Mouse (Mus musculus): ENCODE data around the gene Kcnab1. TPM values are rescaled to one million over a fixed set of nuclear protein-coding genes. Genes with fewer than 3 reads are reported as not detected.

The Kcnab1 gene
- polyA plus RNA-seq, 1 experiment from 2014 or later, result 0.30 TPM

DNA sequence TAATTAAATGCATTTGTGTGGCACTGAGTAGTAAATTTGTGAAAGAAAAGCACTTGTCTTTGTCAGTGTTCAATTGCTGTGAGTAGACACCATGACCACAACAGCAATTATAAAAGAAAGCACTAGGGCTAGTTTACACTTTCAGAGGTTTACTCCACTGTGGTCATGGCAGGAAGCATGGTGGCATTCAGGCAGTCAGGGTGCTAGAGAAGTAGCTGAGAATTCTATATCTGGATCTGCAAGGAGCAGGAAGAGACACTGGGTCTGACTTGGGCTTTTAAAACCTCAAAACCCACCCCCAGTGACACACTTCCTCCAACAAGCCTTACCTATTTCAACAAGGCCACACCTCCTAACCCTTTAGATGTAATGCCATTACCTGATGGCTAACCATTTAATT lies 307.4 kb downstream of the Kcnab1 start:
- Histone ChIP-seq H3K27me3 (ENCODE audit: control insufficient read depth, insufficient read depth, low read depth, low read length) (no peaks in the 10 kb centered on the region), H3K9ac (ENCODE audit: low read depth, low read length) (no peak overlapping the region), H3K4me1 (ENCODE audit: control insufficient read depth, low read depth, low read length) (no peaks in the 10 kb centered on the region), H3K36me3 (ENCODE audit: control insufficient read depth, insufficient read depth) (no peaks in the 10 kb centered on the region), H3K27ac (ENCODE audit: low read length) (no peak overlapping the region), H3K4me2 (ENCODE audit: low read depth, low read length) (no peak overlapping the region), H3K4me3 (ENCODE audit: low read depth, low read length) (no peak overlapping the region), H3K9me3 (replicated peaks; ENCODE audit: control insufficient read depth, low read length) (no peaks in the 10 kb centered on the region)
- no peak for ATAC-seq (ENCODE audit: low read depth)

DNA sequence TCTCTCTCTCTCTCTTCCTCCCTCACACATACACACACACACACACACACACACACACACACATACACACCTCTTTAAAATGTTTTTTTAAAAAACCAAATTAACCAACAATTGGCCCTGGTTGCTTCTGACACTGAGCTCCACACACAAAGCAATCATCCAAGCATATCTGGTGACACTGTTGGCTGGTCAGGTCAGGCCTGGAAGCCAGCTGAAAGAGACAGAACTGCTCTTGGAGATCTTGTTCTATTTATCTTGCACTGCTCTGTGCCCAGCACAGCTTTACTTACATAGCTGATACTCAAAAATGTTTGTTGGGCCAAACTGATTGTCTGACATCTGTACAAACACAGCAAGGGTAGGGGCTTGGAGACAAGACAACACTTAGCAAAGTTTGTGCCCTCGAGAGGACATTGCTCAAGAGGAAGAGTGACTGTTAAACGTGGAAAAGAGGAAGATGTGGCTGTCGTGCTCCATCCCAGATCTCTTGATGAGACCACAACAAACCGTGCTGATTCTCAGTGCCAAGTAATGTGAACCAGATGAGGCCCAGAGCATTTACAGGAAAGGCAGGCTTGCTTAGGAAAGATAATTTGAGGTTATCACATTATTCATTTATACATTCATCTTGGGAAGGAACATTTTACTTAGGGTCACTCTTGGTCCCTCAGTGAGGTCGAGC lies 308.9 kb downstream of the Kcnab1 start:
- Histone ChIP-seq H3K36me3 (ENCODE audit: control insufficient read depth, insufficient read depth) (no peaks in the 10 kb centered on the region), H3K4me3 (ENCODE audit: low read depth, low read length) (no peak overlapping the region), H3K9ac (ENCODE audit: low read depth, low read length) (no peak overlapping the region), H3K9me3 (replicated peaks; ENCODE audit: control insufficient read depth, low read length) (no peaks in the 10 kb centered on the region), H3K27me3 (ENCODE audit: control insufficient read depth, insufficient read depth, low read depth, low read length) (no peaks in the 10 kb centered on the region), H3K27ac (ENCODE audit: low read length) (no peak overlapping the region), H3K4me1 (ENCODE audit: control insufficient read depth, low read depth, low read length) (no peaks in the 10 kb centered on the region), H3K4me2 (ENCODE audit: low read depth, low read length) (no peak overlapping the region)
- WGBS (ENCODE audit: insufficient replicate concordance), result 12% methylated on average over 5 of the region's 5 CpGs
- no peak for ATAC-seq (ENCODE audit: low read depth)

DNA sequence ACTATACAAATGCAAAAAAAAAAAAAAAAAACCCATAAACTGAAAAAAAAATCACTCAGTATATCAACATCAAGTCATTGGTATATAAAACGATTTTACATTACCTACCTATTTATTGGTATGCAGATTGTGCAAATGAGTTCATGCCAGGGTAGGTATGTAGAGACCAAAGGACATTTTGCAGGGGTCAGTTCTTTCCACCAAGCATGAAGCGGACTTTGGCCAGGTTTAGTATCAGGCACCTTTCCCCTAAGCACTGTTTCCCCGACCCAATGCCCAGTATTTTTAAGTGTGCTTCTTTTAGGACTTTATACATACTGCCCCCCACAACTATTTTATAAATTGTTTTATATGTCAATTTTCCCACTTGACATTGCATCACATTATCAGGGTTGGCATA lies 310.5 kb downstream of the Kcnab1 start:
- H3K27ac ChIP-seq (ENCODE audit: low read length), result no peak overlapping the region
- H3K36me3 ChIP-seq (ENCODE audit: control insufficient read depth, insufficient read depth), result no peaks in the 10 kb centered on the region
- H3K4me1 ChIP-seq (ENCODE audit: control insufficient read depth, low read depth, low read length), result no peaks in the 10 kb centered on the region
- no peak overlapping the region for H3K4me2 ChIP-seq (ENCODE audit: low read depth, low read length)
- no peak for ATAC-seq (ENCODE audit: low read depth)
- H3K9ac ChIP-seq (ENCODE audit: low read depth, low read length), result no peak overlapping the region
- H3K27me3 ChIP-seq (ENCODE audit: control insufficient read depth, insufficient read depth, low read depth, low read length), result no peaks in the 10 kb centered on the region
- no peaks in the 10 kb centered on the region for H3K9me3 ChIP-seq (replicated peaks; ENCODE audit: control insufficient read depth, low read length)
- 63% methylated on average over 3 of the region's 3 CpGs for WGBS (ENCODE audit: insufficient replicate concordance)
- no peak overlapping the region for H3K4me3 ChIP-seq (ENCODE audit: low read depth, low read length)
